Mouse (Mus musculus) testis, adult 2 months (tissue): Measurements from ENCODE around the gene Pxmp2. TPM values are rescaled to one million over a fixed set of nuclear protein-coding genes. Genes with fewer than 3 reads are reported as not detected.

Experiments
- H3K27ac ChIP-seq: fragments of 200-500 bp; 2 replicates; pipeline ENCODE4 v1.5.1; 2012; ENCODE audit warnings: low read depth, low read length; ENCODE audit not compliant: control insufficient read depth, insufficient read depth
- H3K27me3 ChIP-seq: fragments of 200-500 bp; 2 replicates; pipeline ENCODE4 v1.6.1; 2012; ENCODE audit warnings: mild to moderate bottlenecking, low read length, moderate library complexity; ENCODE audit not compliant: control insufficient read depth, insufficient read depth
- H3K36me3 ChIP-seq: fragments of 200-500 bp; 2 replicates; pipeline ENCODE4 v1.6.1; 2012; ENCODE audit warnings: mild to moderate bottlenecking, low read length; ENCODE audit not compliant: control insufficient read depth, insufficient read depth
- H3K4me1 ChIP-seq: fragments of 200-500 bp; 2 replicates; pipeline ENCODE4 v1.6.1; 2012; ENCODE audit warnings: low read length; ENCODE audit not compliant: control insufficient read depth, insufficient read depth
- H3K4me3 ChIP-seq: fragments of 200-500 bp; 2 replicates; pipeline ENCODE4 v1.5.1; 2012; ENCODE audit warnings: low read depth, mild to moderate bottlenecking, low read length, moderate library complexity, mixed read lengths; ENCODE audit not compliant: control insufficient read depth
- CTCF ChIP-seq: fragments of 200-500 bp; IDR thresholded peaks from 2 replicates; pipeline ENCODE4 v1.5.1; 2012; ENCODE audit warnings: low read depth, mild to moderate bottlenecking, inconsistent platforms, low read length, moderate library complexity; ENCODE audit not compliant: control insufficient read depth, insufficient read depth, insufficient replicate concordance
- POLR2A ChIP-seq: fragments of 200-500 bp; IDR thresholded peaks from 2 replicates; pipeline ENCODE4 v1.6.1; 2012; ENCODE audit warnings: low read depth, mild to moderate bottlenecking, inconsistent platforms, low read length, moderate library complexity; ENCODE audit not compliant: control insufficient read depth
- polyA plus RNA-seq: library from polyadenylated mRNA; depleted of rRNA; stranded (reverse); fragments of >200 nt; gene quantifications from 2 replicates; pipeline ENCODE4 v1.2.3, GENCODE M21; 2012; rRNA removed

Pxmp2 gene
- polyA plus RNA-seq, 1 experiment: 7.6 TPM

GRCm38 (mm10) chr5:110230780-110231461 is 55.1 kb downstream of the Pxmp2 start, which contains the start of gene Ankle2:
TSS of gene Ankle2 (plus strand) at chr5:110231004.
- TF ChIP-seq POLR2A (peak; percentile 88), CTCF (no peak)
- peak within 1 kb of the TSS; percentile 97 for H3K4me3 ChIP-seq
- H3K36me3 ChIP-seq: peaks cover 3% of the 10 kb centered on the region; the same call in 1 of the 2 replicates
- H3K27me3 ChIP-seq: no peaks in the 10 kb centered on the region
- H3K27ac ChIP-seq: peak within 1 kb of the TSS; percentile 96
- peaks cover 3% of the 10 kb centered on the region; the same call in 1 of the 2 replicates for H3K4me1 ChIP-seq

DNA sequence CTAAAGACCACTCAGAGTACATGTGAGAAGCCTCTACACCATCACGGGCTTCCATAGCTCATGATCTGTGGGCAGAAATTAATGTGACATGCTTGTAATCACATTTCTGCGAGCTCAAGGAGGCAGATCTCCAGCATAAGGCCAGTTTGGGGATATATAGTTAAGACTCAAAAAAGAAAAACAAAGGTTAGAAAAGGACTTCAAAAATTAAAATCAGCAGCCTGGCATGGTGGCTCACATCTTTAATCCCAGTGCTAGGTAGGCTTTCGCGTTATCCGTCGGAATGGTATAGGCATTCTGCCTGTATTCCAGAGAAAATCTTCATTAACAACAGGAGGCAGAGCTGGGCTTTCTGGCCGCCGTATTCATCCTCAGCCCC is 55.6 kb downstream of the Pxmp2 start:
- TF ChIP-seq POLR2A (no peak), CTCF (no peak)
- Histone ChIP-seq H3K27ac (peak overlapping the region; percentile 93), H3K4me1 (peaks cover 3% of the 10 kb centered on the region; the same call in 1 of the 2 replicates), H3K4me3 (peak overlapping the region; percentile 97), H3K36me3 (0 out of 2 replicates have a peak, but pooled peaks cover 2% of the 10 kb centered on the region), H3K27me3 (no peaks in the 10 kb centered on the region)

- no peaks in the 10 kb centered on the region for H3K27me3 ChIP-seq
- no peak overlapping the region for H3K4me3 ChIP-seq
- TF ChIP-seq CTCF: no peak
- no peak for TF ChIP-seq POLR2A
- H3K27ac ChIP-seq: no peak overlapping the region
- peaks cover 3% of the 10 kb centered on the region for H3K36me3 ChIP-seq
- H3K4me1 ChIP-seq: peaks cover 3% of the 10 kb centered on the region; the same call in 1 of the 2 replicates
These were observed 58.6 kb downstream of the Pxmp2 start for GRCm38 (mm10) chr5:110227336-110227883.

DNA sequence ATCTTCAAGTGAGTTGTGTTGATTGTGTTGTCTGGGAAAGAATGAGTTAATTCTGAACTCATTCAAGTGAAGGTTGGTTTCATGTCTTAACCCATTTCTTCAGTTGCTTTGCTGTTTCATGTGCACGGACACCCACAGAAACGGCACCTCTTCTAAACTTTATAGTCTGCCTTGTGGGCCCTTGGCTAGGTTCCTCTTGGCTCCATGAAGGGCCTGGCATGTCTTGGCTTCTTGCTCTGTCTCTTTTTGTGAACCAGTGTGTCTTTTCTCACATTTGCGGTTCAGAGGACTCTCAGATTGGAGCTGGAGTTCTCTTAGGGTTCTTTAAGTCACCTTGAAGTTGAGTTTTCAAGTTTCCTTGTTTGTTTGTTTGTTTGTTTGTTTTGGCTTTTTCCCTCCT is 60.9 kb downstream of the Pxmp2 start:
- Histone ChIP-seq H3K4me1 (peaks cover under 1% of the 10 kb centered on the region; the same call in 1 of the 2 replicates), H3K27me3 (no peaks in the 10 kb centered on the region), H3K27ac (no peak overlapping the region), H3K4me3 (no peak overlapping the region), H3K36me3 (peaks cover 5% of the 10 kb centered on the region)
- TF ChIP-seq POLR2A: no peak
- TF ChIP-seq CTCF: no peak

Other genes with a start within 250 kb of the Pxmp2 start
- gene Gm17655, start 213.7 kb downstream of the Pxmp2 start, polyA plus RNA-seq: 0.07 and 0.14 TPM in 2 replicates
- 0.08 and 0.17 TPM in 2 replicates for gene Gm35315, start 191.8 kb downstream of the Pxmp2 start, polyA plus RNA-seq
- 1.1 and 1.2 TPM in 2 replicates for gene Plcxd1, start 186.2 kb downstream of the Pxmp2 start, polyA plus RNA-seq
- 13.9 and 17.4 TPM in 2 replicates for gene Gtpbp6, start 178.0 kb downstream of the Pxmp2 start, polyA plus RNA-seq
- 0.16 and 0.25 TPM in 2 replicates for gene Zfp605, start 176.1 kb downstream of the Pxmp2 start, polyA plus RNA-seq
- 78.5 and 79.3 TPM in 2 replicates for gene Chfr, start 150.3 kb downstream of the Pxmp2 start, polyA plus RNA-seq
- 37.4 and 40.8 TPM in 2 replicates for gene Golga3, start 109.5 kb downstream of the Pxmp2 start, polyA plus RNA-seq
- 10.1 and 10.6 TPM in 2 replicates for gene Ankle2, start 55.2 kb downstream of the Pxmp2 start, polyA plus RNA-seq
- 16.0 and 17.4 TPM in 2 replicates for gene Pgam5, start 16.3 kb downstream of the Pxmp2 start, polyA plus RNA-seq
- gene Pole, start 120 bp upstream of the Pxmp2 start, polyA plus RNA-seq: 36.1 and 37.2 TPM in 2 replicates
- 70.2 and 93.7 TPM in 2 replicates for gene P2rx2, start 57.0 kb upstream of the Pxmp2 start, polyA plus RNA-seq
- gene Lrcol1, start 58.5 kb upstream of the Pxmp2 start, polyA plus RNA-seq: 0.93 and 1.8 TPM in 2 replicates
- 30.6 and 31.2 TPM in 2 replicates for gene Fbrsl1, start 162.3 kb upstream of the Pxmp2 start, polyA plus RNA-seq